In genomic region chr7:87975041-87975440, GRCm38 (mm10) we compare ENCODE assay signal across 32 mouse cellular contexts.
DNase-seq lines count a peak whose midpoint lies in the region; ATAC-seq and TF ChIP-seq lines count a peak whose summit lies in the region.
"Had no signal": no experiment of that assay in that cellular context is flagged by ENCODE, and none has a peak within 500 bp of the region (broad histone marks: within the 10 kb centered on the region; RNA-seq: fewer than 3 reads in every experiment).

No protein-coding gene starts in this region.

- no peaks in the 10 kb centered on the region for H3K4me1 ChIP-seq in hindbrain, postnatal 0 days (ENCODE audit: insufficient read depth, low read length)
- H3K4me1 ChIP-seq in hindbrain, embryonic 10.5 days (replicated peaks): no peaks in the 10 kb centered on the region
- H3K4me1 ChIP-seq in cortical plate, adult 2 months (ENCODE audit: control insufficient read depth, insufficient read depth, low read length): peaks cover 4% of the 10 kb centered on the region; the same call in 1 of the 2 replicates
- H3K4me1 ChIP-seq: embryonic facial prominence, embryonic 12.5 days; heart, embryonic 10.5 days; heart, embryonic 15.5 days; limb, embryonic 10.5 days; limb, embryonic 15.5 days; liver, embryonic 13.5 days; megakaryocyte, embryonic 14.5 days; midbrain, embryonic 12.5 days; stomach, embryonic 15.5 days had no signal

- peak; percentile 9 to 19 for DNase-seq in cerebellum, postnatal 25 days
- DNase-seq in cerebellum, adult 11-12 months: no peak
- DNase-seq in hindbrain, postnatal 0 days (ENCODE audit: low spot score): peak; percentile 36
- no peak for DNase-seq in hindbrain, embryonic 10.5 days (ENCODE audit: low spot score)
- peak; percentile 20 for DNase-seq in left cerebral cortex, postnatal 4 days
- no peak for DNase-seq in left cerebral cortex, postnatal 10 days (ENCODE audit: extremely low spot score in 1 of 2, low spot score in 2 of 2)
- DNase-seq in c-Kit-positive CD71-positive TER-119-positive erythroid progenitor cells, embryonic 14.5 days (ENCODE audit: low spot score): no peak
- DNase-seq: adrenal gland, adult 2 months; adrenal gland, postnatal 36 days; embryo, embryonic 11 days; gastrocnemius, postnatal 14 days; heart, postnatal 36 days; kidney, adult 11 months; kidney, postnatal 14 days; liver, embryonic 13.5 days; lung, adult 18-20 months; lung, postnatal 4 days; right cerebral cortex, postnatal 25 days had no signal

- no peak overlapping the region for H3K4me2 ChIP-seq in hindbrain, postnatal 0 days (ENCODE audit: low read depth, low read length)
- H3K4me2 ChIP-seq: embryonic facial prominence, embryonic 12.5 days; heart, embryonic 15.5 days; limb, embryonic 15.5 days; liver, embryonic 13.5 days; midbrain, embryonic 12.5 days; stomach, embryonic 15.5 days had no signal

- intact Hi-C loops in left cerebral cortex, postnatal 4 days (cut with DNase I): no loop called here
- intact Hi-C loops in left cerebral cortex, postnatal 10 days (cut with DNase I): no loop called here

- H3K9me3 ChIP-seq in hindbrain, postnatal 0 days (ENCODE audit: low read length): no peaks in the 10 kb centered on the region
- no peaks in the 10 kb centered on the region for H3K9me3 ChIP-seq in hindbrain, embryonic 10.5 days
- H3K9me3 ChIP-seq: embryonic facial prominence, embryonic 12.5 days; heart, embryonic 10.5 days; heart, embryonic 15.5 days; limb, embryonic 10.5 days; limb, embryonic 15.5 days; liver, embryonic 13.5 days; megakaryocyte, embryonic 14.5 days; midbrain, embryonic 12.5 days; stomach, embryonic 15.5 days had no signal

- H3K4me3 ChIP-seq in hindbrain, postnatal 0 days (ENCODE audit: low read length): no peak overlapping the region
- no peak overlapping the region for H3K4me3 ChIP-seq in hindbrain, embryonic 10.5 days
- H3K4me3 ChIP-seq in cortical plate, adult 2 months (ENCODE audit: insufficient read depth, low read length): no peak overlapping the region
- H3K4me3 ChIP-seq: embryonic facial prominence, embryonic 12.5 days; heart, embryonic 10.5 days; heart, embryonic 15.5 days; limb, embryonic 10.5 days; limb, embryonic 15.5 days; liver, embryonic 13.5 days; megakaryocyte, embryonic 14.5 days; midbrain, embryonic 12.5 days; stomach, embryonic 15.5 days had no signal

- TF ChIP-seq CTCF in hindbrain, postnatal 0 days (IDR thresholded peaks at IDR 0.05; ENCODE audit: low read depth): no peak
- no peak for TF ChIP-seq CTCF in cortical plate, adult 2 months (IDR thresholded peaks at IDR 0.05; ENCODE audit: extremely low read depth, insufficient read depth, low read length)

- no peak overlapping the region for H3K27ac ChIP-seq in hindbrain, postnatal 0 days
- no peak overlapping the region for H3K27ac ChIP-seq in hindbrain, embryonic 10.5 days
- peak overlapping the region; percentile 56; the same call in 1 of the 2 replicates for H3K27ac ChIP-seq in cortical plate, adult 2 months (ENCODE audit: insufficient read depth, low read length)
- H3K27ac ChIP-seq: embryonic facial prominence, embryonic 12.5 days; heart, embryonic 10.5 days; heart, embryonic 15.5 days; limb, embryonic 10.5 days; limb, embryonic 15.5 days; liver, embryonic 13.5 days; midbrain, embryonic 12.5 days; stomach, embryonic 15.5 days had no signal

- no peaks in the 10 kb centered on the region for H3K27me3 ChIP-seq in hindbrain, postnatal 0 days (ENCODE audit: insufficient read depth, low read length)
- H3K27me3 ChIP-seq in hindbrain, embryonic 10.5 days (ENCODE audit: insufficient read depth, poor library complexity, severe bottlenecking): no peaks in the 10 kb centered on the region
- H3K27me3 ChIP-seq: CH12.LX; embryonic facial prominence, embryonic 12.5 days; heart, embryonic 15.5 days; limb, embryonic 15.5 days; liver, embryonic 13.5 days; megakaryocyte, embryonic 14.5 days; midbrain, embryonic 12.5 days; stomach, embryonic 15.5 days had no signal

- ATAC-seq in hindbrain, postnatal 0 days: no peak
- ATAC-seq: activated CD4-positive, CD25-positive, alpha-beta regulatory T cell, adult 4 months; forebrain, embryonic 14.5 days; inflammation-experienced regulatory T-cells, adult 6 months; lung, postnatal 0 days had no signal

- TF ChIP-seq POLR2A in cortical plate, adult 2 months (IDR thresholded peaks at IDR 0.05; ENCODE audit: extremely low read depth, insufficient read depth, low read length): no peak

- no peaks in the 10 kb centered on the region for H3K36me3 ChIP-seq in hindbrain, postnatal 0 days (ENCODE audit: insufficient read depth, low read length)
- H3K36me3 ChIP-seq in hindbrain, embryonic 10.5 days: no peaks in the 10 kb centered on the region
- H3K36me3 ChIP-seq: embryonic facial prominence, embryonic 12.5 days; heart, embryonic 10.5 days; heart, embryonic 15.5 days; limb, embryonic 10.5 days; limb, embryonic 15.5 days; liver, embryonic 13.5 days; midbrain, embryonic 12.5 days; stomach, embryonic 15.5 days had no signal

- 52% methylated on average over 8 of the region's 8 CpGs for WGBS in hindbrain, postnatal 0 days
- 84% methylated on average over 8 of the region's 8 CpGs for WGBS in hindbrain, embryonic 10.5 days

- no peak overlapping the region for H3K9ac ChIP-seq in hindbrain, postnatal 0 days (replicated peaks; ENCODE audit: low read length)
- H3K9ac ChIP-seq: embryonic facial prominence, embryonic 12.5 days; heart, embryonic 15.5 days; limb, embryonic 15.5 days; liver, embryonic 13.5 days; midbrain, embryonic 12.5 days; stomach, embryonic 15.5 days had no signal

Comparison
In these comparisons a context has a peak if more than half of its experiments do, and no peak if none do; other contexts are left out.
1. DNase-seq: peak in cerebellum, postnatal 25 days (2 of 2), hindbrain, postnatal 0 days (single experiment) and left cerebral cortex, postnatal 4 days (single experiment); none in cerebellum, adult 11-12 months (single experiment), hindbrain, embryonic 10.5 days (single experiment), left cerebral cortex, postnatal 10 days (0 of 2) and c-Kit-positive CD71-positive TER-119-positive erythroid progenitor cells, embryonic 14.5 days (single experiment).